Mouse (Mus musculus) small intestine, adult 2 months (tissue): ENCODE results near the gene Fam120a.

Experiments
- CTCF ChIP-seq: fragments of 200-500 bp; IDR thresholded peaks from 2 replicates; pipeline ENCODE4 v1.5.1; 2012; ENCODE audit warnings: low read depth, mild to moderate bottlenecking, control low read depth, inconsistent platforms, low read length, moderate library complexity, mixed read lengths; ENCODE audit not compliant: insufficient replicate concordance, insufficient read length; ENCODE audit errors: extremely low read depth
- POLR2A ChIP-seq: fragments of 200-500 bp; IDR thresholded peaks from 2 replicates; pipeline ENCODE4 v1.6.1; 2012; ENCODE audit warnings: low read depth, mild to moderate bottlenecking, control low read depth, inconsistent platforms, low read length, moderate library complexity

DNA sequence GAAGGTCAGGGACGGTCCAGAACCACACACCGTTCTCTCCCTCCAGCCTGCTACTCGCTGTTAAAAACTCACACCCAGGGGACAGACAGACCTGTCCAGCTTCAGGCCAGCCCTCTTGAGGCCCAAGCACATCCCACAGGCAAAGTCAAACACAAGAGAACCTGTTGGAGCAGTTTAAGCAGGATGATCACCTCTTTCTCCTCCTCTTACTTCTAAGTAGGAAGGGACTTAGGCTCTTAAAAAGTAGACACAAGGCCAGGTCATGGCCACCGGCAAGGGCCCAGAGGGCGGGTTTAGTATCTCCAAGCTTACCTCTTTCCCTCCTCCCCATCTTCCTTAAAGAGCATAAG is 98.2 kb downstream of the Fam120a start:
- no peak for TF ChIP-seq POLR2A
- no peak for TF ChIP-seq CTCF
